Mouse (Mus musculus) lung, postnatal 0 days (tissue): Measurements from ENCODE around the gene Ston2.

ENCODE experiments used
- CTCF ChIP-seq: IDR thresholded peaks from 2 replicates; pipeline ENCODE4 v1.5.1; 2016; ENCODE audit warnings: antibody characterized with exemption, mild to moderate bottlenecking
- EP300 ChIP-seq: IDR thresholded peaks from 2 replicates; pipeline ENCODE4 v1.6.1; 2016; ENCODE audit warnings: antibody characterized with exemption, mild to moderate bottlenecking, control low read depth

GRCm38 (mm10) chr12:91709634-91710033, 78.6 kb downstream of the Ston2 start:
- TF ChIP-seq CTCF (no peak), EP300 (no peak)
